Mouse (Mus musculus): ENCODE results near the gene Gng2.

The Gng2 gene

DNA sequence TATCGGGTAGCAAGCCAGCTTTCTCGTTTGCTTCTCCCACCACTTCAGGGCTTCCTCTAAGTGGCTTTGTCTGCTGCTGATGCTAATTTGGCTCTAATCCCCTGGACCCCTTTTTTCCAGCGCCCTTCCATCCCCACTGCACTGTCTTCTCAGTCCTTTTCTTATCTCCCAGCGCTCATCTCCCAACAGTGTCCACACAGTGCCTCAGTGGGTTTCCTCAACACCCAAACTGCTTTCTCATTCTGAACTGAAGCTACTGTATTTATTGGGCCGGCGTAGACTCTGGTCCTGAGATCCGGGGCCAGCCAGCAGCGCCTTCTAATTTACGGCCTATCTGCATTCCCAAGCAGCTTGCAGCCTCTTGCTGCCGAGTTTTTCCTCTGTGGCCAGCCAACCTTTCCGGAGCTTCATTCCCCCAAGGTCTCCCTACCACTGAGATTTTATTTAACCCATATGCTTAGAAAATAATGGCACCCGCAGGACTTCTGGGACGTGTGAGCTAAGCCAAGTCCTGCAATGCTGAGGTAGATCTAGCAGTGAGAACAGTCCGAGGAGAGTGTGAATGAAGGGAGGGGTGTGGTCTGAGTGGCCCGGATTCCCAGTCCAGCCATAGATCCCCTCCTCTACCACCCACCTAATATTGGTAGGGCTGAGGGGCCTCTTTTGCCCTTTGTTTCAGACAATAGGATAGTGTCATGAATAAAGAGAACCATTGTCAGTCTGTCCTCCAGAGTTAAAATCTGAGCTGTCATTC is at the start of gene Gng2:
Gene Gng2 (minus strand): TSS at position 357 of the 754 bp plus-strand sequence.
- no peak for DNase-seq (ENCODE audit: low read depth, low spot score)

DNA sequence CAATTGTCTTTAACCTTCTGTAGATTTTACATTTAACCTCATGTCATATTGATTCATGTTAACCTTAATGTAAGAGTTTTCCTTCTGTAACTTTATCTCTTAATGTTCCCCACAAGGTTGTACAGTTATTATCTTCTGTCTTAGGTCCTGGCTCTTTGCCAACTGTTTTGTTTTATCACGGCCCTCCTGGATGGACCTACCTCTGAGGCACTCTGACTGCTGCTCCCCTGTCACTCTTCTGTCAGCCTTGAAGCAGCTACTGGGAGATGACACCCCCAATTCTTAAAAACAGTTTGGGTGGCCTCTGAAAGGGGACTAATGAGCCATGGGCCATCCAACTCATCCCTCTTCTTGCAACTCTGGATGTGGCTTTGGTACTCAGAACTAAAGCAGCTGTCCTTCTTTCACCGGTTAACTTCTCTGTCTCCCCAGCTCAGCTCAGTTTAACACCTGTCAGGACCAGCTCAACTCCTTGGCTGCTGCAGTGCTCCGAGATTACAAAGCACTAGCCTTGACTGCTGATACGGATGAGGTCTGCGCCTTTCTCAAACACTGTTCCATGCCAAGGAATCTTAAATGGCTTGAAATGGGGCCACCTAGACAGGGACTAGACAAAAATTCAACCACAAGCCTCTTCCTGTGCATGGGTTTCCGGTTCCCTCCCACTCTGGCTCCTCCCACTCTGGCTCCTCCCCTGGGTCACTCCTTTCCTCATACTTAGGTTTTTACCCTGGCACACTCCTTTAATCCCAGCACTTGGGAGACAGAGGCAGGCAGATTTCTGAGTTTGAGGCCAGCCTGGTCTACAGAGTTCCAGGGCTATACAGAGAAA is 47.7 kb upstream of the Gng2 start:
- DNase-seq (ENCODE audit: low read depth, low spot score): no peak

DNA sequence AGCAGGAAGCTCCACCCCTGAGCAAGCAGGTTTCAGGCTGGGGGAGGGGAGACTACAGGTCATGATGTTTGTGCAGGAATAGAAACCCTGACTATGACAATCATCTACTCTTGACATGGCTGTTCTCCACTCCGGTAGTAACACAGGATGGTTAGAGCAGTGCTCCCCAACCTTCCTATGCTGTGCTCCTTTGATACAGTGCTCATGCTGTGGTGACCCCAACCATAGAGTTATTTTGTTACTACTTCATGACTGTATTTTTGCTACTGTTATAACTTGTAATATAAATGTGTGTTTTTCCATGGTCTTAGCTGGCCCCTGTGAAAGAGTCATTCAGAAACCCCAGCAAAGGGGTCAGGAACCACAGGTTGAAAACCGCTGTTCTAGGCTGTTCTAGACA is 46.5 kb upstream of the Gng2 start:
- DNase-seq (ENCODE audit: low read depth, low spot score): no peak

DNA sequence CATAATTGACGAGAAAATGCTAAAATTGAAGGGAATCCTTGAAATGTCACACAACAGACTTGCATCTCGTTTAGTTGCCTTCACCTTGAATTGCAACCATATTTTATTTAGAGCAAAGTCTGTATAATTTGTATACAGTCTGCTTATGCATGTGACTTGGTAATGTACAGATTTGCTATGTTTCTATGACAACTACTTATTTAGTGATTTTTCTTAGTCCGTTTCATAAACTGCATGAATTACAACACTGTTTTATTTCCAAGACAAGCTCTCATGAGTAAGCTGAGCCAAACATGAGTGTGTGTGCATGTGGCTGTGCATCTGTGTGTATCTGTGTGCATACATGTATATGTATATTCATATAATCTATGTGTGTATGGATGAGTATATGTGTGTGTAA is 42.1 kb upstream of the Gng2 start:
- DNase-seq (ENCODE audit: low read depth, low spot score): no peak

DNA sequence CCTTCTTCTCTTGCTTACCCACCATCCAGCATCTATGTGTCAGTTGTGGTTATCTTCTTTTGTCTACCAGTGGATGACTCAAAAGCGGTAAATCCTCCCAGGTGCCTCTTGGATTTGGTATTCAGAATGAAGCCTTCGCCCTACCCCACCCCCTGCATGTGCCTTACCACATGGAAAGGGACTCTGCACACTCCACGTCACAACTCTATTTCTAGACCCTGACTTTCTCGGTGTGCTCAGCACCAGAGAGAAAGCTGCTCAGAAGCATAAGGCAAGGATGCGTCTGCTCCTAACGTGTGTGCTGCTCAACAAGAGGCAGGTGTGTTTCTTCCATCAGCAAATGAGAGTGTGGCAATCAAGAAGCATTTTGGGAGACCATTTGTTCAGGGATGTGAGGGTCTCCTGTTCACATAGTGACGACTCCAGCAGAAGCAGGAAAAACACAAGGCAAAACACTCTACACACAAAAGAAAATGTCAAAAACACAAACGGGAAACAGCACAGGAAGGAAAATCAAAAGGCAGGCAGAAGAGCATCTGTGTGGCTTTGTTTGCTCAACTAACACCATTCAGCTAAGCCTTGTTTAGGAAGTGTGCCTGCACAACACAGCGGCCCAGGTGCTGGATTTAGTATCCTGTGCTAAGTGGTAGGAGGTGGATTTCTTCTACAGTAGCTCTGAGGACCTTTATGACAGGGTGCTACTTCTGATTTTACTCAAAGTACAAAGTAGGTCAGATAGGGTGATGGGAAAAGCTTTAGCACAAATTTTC is 35.3 kb upstream of the Gng2 start:
- DNase-seq (ENCODE audit: low read depth, low spot score): no peak

DNA sequence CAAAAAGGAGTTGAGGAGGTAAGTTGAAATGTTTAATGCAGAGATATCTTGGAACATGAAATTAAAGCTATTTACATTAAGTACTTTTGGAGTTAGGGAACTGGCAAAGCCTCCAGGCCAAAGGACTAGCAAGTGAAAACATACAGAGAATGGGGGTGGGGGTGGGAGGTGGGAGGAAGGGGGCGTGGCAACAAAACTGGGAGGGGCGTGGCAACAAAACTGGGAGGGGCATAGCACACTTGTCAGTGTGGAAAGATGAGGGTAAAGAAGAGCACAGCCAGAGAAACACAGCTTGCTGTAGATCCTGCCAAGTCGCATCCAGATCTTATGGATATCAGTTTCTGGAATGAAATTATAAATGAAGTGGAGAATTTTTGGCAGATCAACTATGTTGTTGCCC is 30.0 kb upstream of the Gng2 start:
- no peak for DNase-seq (ENCODE audit: low read depth, low spot score)

DNA sequence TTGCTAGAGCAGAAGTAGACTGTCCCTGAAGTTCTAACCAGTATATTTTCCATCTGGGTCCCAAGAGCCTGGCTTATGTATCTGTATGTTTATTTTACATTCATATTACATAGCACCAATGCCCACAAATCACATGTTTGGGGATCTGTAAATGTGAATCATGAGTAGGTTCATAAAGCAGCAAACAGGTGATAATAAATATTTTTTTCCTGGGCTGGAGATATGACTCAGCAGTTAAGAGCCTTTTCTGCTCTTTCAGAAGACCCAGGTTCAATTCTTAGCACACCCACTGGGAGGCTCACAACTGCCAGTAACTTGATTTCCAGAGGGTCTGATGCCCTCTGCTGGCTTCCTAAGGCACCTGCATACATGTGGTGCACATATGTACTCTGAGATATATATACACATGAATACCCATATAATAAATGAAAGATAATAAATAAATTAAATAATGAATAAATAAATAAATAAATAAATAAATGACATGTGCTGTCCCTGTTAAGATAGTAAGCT is 27.4 kb upstream of the Gng2 start:
- no peak for DNase-seq (ENCODE audit: low read depth, low spot score)

DNA sequence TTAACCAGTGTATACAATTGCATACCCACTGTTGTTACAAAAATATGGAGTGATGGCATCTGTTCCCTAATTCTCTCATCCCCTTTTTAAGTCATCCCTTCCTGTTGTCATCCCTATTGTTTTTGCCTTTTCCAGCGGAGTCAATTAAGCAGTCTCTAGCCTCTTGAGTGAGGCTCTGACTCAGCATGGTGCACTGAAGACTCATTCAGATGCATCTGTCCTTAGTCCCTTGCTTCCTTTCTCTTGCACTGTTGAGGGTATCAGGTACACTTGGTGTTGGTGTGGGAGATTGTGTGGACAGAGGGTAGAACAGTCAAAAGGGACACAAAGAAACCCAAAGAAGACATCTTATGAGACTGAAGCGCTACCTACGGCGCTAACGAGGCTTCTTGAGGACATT is 19.4 kb upstream of the Gng2 start:
- no peak for DNase-seq (ENCODE audit: low read depth, low spot score)

DNA sequence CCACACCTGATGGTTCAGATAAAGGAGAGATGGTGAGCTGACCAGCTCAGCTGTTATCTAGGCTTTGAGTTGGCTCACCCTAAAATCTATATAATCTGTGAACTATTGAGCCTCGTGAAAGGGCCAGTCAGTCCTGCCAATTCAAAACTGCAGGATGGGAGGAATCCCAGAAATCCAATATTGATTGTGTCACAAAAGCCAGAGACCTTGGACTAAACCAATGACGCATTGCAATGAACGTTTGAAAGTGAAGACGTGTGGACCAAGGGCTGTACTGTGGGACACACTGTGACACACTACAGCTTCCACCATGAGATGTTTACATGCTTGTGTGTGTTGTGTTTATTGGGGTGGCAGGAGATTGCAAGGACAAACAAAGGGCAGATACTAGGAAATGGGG is 18.5 kb upstream of the Gng2 start:
- no peak for DNase-seq (ENCODE audit: low read depth, low spot score)

DNA sequence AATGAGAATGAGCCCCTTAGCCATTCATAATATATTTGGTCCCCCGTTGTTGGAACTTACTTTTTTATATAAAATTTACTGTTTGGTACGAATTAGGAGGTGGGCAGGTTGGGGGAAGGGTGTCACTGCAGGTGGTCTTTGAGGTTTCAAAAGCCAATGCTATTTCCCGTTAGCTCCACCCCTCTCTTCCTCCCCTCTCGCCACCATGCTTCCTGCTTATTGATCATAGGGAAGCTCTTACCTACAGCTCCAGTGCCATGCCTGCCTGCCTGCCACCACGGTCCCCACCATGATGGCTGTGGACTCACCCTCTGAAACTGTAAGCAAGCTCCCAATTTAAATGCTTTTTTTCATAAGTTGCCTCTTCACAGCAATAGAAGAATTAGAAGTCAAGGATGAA is 16.6 kb upstream of the Gng2 start:
- DNase-seq (ENCODE audit: low read depth, low spot score): no peak

DNA sequence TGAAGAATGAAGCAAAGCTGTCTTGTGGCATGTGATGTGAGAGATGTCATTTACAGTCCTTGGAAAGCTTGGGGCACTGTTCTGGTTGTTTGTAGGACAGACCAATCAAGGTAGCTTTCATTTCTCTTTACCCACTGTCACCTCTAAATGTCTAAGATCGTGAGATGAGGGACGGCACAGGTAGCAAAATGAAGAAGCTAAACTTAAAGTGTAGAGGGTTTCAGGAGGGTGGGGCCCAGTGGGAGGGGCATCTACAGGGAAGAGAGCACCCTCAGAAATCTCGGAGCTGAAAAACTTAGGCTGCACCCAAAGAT is 16.1 kb upstream of the Gng2 start:
- DNase-seq (ENCODE audit: low read depth, low spot score): no peak

DNA sequence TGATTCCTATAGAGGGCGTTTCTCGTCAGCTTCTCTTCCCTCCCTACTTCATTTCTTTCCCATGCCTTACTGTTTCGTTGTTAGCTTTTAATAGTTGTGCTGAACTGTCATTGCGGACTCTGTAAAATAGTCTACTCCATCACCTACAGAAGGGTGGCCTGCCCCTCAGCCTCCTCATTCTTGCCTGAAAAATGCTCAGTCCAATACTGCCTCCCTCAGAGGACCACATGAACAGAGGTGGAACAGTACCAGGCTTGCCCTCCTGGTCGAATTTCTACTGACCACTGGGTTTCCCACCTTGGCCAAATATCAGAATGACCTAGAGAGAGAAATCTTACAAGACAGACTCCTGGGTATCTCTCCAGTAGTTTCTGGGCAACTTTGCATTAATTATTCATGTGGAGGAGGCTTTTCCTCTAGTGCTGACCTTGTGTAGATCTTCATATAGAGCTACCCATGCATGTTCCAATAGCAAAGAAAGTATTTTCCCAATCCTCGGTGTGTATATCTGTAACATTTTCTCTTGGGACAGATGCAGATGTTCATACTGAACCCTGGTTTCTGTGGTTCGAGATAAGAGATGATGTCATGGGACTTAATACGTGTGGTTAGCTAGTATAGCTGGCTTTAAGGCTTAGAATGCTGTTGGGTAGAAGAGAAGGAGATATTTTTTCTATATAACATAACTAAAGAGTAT is 15.6 kb upstream of the Gng2 start:
- DNase-seq (ENCODE audit: low read depth, low spot score): no peak

DNA sequence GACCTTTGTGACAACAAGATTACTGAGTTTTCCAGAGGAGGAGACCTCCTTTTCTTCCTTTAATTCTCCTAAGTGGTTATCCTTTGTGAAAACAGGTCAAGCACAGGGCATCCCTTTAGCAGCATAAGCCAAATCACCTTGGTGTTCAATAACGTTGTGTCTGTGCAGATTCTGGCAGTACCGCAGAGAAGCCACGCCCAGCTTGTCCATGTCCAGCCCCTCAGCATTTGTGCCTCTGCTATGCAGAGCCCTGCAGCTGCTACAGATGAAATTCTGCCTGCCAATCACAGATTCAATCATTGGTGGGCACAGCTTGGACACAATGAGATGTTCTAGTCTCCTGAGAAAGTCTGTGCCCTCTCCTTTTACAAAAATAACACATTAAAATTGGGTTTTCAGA is 14.4 kb upstream of the Gng2 start:
- no peak for DNase-seq (ENCODE audit: low read depth, low spot score)

DNA sequence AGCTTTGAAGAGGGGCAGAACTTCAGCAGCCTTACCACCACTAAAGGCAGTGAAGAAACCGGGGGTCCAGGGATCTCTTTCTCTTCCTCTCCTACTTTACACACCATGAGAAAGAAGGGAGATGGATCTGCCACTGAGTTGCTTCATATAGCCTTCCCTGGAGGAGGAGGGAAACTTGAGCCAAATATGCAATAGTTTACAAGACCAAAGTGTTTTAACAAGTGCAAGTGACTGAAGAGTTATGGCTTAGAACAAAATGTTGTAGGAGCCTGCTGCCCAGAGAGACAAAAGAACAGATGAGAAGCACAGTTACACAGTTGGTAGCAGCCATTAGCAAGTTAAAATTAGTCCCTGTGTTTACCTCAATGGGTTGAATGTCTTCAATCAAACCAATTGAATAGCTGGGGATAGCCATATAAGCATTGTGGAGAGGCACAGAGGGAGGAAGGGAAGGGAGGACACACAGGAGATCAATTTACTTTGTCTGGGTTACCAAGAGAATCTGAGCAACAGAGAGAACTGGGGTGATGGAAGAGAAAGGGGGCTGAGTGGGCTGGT is 13.1 kb upstream of the Gng2 start:
- DNase-seq (ENCODE audit: low read depth, low spot score): no peak

DNA sequence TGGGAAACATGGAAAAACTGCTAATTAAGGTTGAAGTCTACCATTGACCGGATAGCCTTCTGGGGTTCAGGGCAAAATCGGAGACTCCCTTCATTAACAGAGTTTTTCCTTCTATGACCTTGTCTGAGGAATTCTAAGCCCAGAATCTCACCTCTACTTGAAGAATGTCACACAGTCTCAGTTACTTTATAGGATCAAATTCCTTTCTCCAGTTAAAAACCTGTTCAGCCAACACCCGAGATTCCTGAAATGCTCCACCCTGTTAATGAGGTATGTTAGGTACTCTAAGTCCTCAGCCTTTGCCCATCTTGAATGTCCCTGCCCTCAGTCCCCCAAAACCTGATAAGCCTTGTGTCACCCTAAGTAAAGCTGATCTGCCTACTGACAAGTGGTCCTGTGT is 11.0 kb upstream of the Gng2 start:
- DNase-seq (ENCODE audit: low read depth, low spot score): no peak

DNA sequence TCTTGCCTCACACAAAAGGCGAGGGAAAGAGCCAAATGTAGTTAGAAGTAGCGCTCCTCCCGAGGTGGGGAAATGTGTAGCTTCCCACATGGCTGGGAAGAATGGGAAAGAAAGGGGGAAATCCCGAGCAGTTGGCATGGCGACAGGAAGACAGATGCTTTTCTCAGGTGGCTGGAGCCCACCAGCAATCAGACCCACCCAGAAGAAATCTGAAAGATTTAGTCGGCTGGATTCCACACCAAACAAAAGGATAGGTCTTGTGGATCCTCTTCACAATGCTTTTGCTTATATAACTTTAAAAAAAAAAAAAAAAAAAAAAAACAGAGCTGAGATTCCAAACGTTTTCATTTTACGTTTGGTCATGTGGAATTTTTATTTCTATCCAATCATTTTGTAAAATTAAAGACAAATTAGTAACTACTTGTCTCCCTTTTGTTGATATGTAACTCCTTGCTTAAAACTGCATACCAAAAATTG is 10.0 kb upstream of the Gng2 start:
- DNase-seq (ENCODE audit: low read depth, low spot score): no peak

DNA sequence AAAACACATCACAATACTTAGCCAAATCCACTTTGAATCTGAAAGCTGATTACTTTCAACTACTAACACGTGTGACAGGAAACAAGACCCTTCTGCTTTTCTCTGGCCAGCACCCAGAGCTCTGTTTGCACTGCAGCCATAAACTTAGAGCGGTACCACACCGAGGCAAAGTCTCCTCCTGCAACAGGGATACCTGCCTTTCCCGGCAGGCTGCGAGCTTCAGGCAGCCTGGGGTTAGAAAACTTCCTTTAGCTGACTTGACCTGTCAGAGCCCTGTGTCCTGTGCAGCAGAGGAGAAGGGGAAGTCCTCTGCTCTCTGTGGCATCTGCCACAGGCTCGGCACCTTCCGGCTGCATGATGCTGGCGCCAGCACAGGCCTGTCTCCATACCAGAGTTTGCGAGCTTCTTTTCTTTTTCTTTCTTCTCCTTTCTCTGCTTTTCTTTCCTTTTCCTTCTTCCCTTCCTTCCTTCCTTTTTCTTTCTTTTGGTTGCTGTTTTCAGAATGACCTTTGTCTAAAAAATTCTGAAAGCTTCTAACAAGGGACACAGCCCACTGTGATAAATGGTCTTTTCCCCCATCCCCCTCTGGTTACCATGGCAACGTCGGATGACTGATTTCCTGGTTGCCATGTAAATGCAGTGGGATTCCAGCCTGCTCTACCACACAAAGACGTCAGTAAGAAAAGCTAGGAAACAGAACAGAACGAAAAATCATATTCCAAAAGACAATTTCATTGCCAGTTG is 9.4 kb upstream of the Gng2 start:
- DNase-seq (ENCODE audit: low read depth, low spot score): no peak

DNA sequence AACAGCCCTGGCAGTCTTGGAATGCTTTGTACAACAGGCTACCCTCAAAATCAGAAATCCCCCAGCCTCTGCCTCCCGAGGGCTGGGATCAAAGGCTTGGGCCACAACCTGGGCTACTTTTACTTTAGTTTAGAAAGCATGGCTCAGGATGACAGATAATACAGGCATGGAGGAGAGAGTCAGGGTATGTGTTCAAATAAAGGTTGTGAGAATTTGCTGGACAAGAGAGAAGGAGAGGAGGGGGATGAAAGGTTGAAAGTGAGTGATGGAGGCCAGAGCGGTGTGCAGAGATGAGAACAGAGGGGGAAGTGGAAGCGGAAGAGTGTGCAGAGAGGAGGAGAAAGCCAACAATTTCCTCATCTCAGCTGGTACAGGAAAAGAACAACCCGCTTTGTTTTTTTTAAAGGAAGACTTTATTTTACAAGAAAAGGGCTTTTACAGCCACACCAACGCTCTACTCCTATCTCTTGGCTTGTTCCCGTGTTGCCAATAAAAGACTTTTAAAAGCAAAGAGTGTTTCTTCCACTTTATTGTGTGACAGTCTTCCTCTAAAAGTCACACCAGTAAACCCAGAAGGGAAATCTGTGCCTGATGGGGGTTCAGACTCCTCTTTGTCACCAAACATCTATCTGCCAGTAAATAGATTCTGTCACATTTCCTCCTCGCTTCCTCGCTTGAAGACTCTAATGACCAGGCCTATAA is 8.6 kb upstream of the Gng2 start:
- DNase-seq (ENCODE audit: low read depth, low spot score): no peak

DNA sequence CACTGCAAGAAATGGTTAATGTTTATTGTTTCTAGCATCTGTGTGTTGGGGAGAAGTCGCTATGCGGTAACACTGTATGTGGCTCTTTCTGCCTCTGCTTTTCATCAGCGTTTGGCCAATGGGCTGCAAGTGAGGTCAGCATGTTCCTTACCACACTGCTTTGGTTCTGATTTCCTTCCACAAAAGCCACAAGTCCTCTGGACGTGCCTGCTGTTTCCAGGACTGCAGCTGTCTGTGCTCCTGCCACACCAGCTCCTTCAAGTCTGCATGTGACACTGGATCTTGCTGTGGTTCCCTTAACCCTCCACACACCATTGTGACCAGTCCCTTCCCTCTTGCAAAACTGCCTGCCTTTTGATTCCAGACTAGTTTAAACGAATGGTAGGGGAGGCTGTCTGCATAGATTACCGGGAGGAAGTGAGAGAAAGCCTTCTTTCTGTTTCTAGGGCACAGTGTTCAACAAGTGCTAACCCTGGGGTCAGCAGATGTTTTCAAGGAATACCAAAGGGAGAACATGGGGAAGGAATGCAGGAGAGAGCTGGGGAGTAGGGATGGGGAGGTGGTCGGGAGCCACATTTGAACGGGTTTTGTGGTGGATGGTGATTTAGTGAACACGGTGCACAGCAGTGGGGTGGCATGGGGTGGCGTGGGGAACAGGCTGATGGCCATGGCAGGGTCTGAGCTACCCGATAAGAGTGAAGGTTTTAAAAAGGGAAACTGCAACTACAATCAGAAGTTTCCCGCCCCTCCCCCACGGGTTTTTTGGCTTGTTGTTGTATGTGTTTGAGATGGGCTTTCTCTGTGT is 7.9 kb upstream of the Gng2 start:
- no peak for DNase-seq (ENCODE audit: low read depth, low spot score)

Measured in c-Kit-negative CD71-positive TER-119-positive erythroid progenitor cells, embryonic 14.5 days (primary cell).